Mouse (Mus musculus) midbrain, embryonic 11.5 days (tissue): ENCODE data around the gene Gtf3c2. TPM values are rescaled to one million over a fixed set of nuclear protein-coding genes. Genes with fewer than 3 reads are reported as not detected.
A peak's percentile ranks its signal among the peaks of the same experiment; 100 is the strongest.

ENCODE experiments used
- ATAC-seq: fragments of 200-750 bp; cut with Nextera tagmentation; 2 replicates; pipeline ENCODE4 v1.8.0; 2017; ENCODE audit warnings: moderate TSS enrichment, moderate library complexity; ENCODE audit not compliant: low FRiP score
- DNase-seq: peaks from one replicate; pipeline ENCODE4 v3.0.0; 2015; ENCODE audit warnings: low spot score; ENCODE audit errors: missing footprints
- H3K27ac ChIP-seq: fragments of 300-500 bp; sonication (generic); 2 replicates; pipeline ENCODE4 v1.5.1; 2014; ENCODE audit warnings: low read depth, low read length
- H3K27me3 ChIP-seq: fragments of 300-500 bp; sonication (generic); 2 replicates; pipeline ENCODE4 v1.6.1; 2014; ENCODE audit warnings: mild to moderate bottlenecking, low read length, moderate library complexity, mixed read lengths; ENCODE audit not compliant: control insufficient read depth, insufficient read depth
- H3K36me3 ChIP-seq: fragments of 300-500 bp; sonication (generic); 2 replicates; pipeline ENCODE4 v1.6.1; 2014; ENCODE audit warnings: mild to moderate bottlenecking, low read length, moderate library complexity, mixed read lengths; ENCODE audit not compliant: control insufficient read depth, insufficient read depth
- H3K4me1 ChIP-seq: fragments of 300-500 bp; sonication (generic); 2 replicates; pipeline ENCODE4 v1.6.1; 2014; ENCODE audit warnings: low read length; ENCODE audit not compliant: control insufficient read depth, insufficient read depth
- H3K4me2 ChIP-seq: fragments of 300-500 bp; sonication (generic); 2 replicates; pipeline ENCODE4 v1.6.1; 2014; ENCODE audit warnings: mild to moderate bottlenecking, moderate library complexity
- H3K4me3 ChIP-seq: fragments of 300-500 bp; sonication (generic); 2 replicates; pipeline ENCODE4 v1.5.1; 2014; ENCODE audit warnings: low read depth, low read length
- H3K9ac ChIP-seq: fragments of 300-500 bp; sonication (generic); 2 replicates; pipeline ENCODE4 v1.6.1; 2014; ENCODE audit warnings: low read length
- H3K9me3 ChIP-seq: fragments of 300-500 bp; sonication (generic); 2 replicates; pipeline ENCODE4 v1.6.1; 2016; ENCODE audit warnings: low read length; ENCODE audit not compliant: control insufficient read depth
- WGBS: fragments of 180-500 bp; shearing (Covaris S2); extraction: QIAGEN DNeasy Blood & Tissue Kit; methylation state at CpG from one replicate; pipeline ENCODE4 v1.1.7; 2014; 5-methylcytosine and 5-hydroxymethylcytosine counted together
- polyA plus RNA-seq: library from polyadenylated mRNA; unstranded; fragments of >200 nt; fragmentation: Nextera tagmentation; extraction: Ambion mirVana; gene quantifications from 2 replicates; pipeline ENCODE4 v1.2.1, GENCODE M21; 2014

The Gtf3c2 gene
- polyA plus RNA-seq, 1 experiment from 2014 or later: 72.5 TPM

- 2% methylated on average over 13 of the region's 13 CpGs for WGBS
- DNase-seq: peak; percentile 91
- Histone ChIP-seq H3K27ac (no peak overlapping the region), H3K4me3 (peak overlapping the region; percentile 20), H3K4me1 (peaks cover 10% of the 10 kb centered on the region), H3K27me3 (peaks cover 51% of the 10 kb centered on the region), H3K9ac (no peak overlapping the region), H3K4me2 (peak overlapping the region; percentile 38), H3K36me3 (no peaks in the 10 kb centered on the region), H3K9me3 (no peaks in the 10 kb centered on the region)
- ATAC-seq: no peak
These were observed 42.3 kb downstream of the Gtf3c2 start for GRCm38 (mm10) chr5:31137658-31138057.

GRCm38 (mm10) chr5:31136730-31137424 is 43.1 kb downstream of the Gtf3c2 start:
- Histone ChIP-seq H3K4me3 (no peak overlapping the region), H3K4me1 (peaks cover 10% of the 10 kb centered on the region), H3K9me3 (no peaks in the 10 kb centered on the region), H3K4me2 (peak overlapping the region; percentile 38), H3K36me3 (no peaks in the 10 kb centered on the region), H3K27me3 (peaks cover 51% of the 10 kb centered on the region), H3K27ac (no peak overlapping the region), H3K9ac (no peak overlapping the region)
- DNase-seq (peak; percentile 89), ATAC-seq (no peak)
- 0% methylated on average over 33 of the region's 33 CpGs for WGBS

- WGBS: 42% methylated on average over 5 of the region's 5 CpGs
- no peaks in the 10 kb centered on the region for H3K27me3 ChIP-seq
- H3K9me3 ChIP-seq: no peaks in the 10 kb centered on the region
- H3K4me2 ChIP-seq: no peak overlapping the region
- DNase-seq (no peak), ATAC-seq (no peak)
- H3K27ac ChIP-seq: no peak overlapping the region
- no peak overlapping the region for H3K4me3 ChIP-seq
- H3K9ac ChIP-seq: no peak overlapping the region
- no peaks in the 10 kb centered on the region for H3K36me3 ChIP-seq
- H3K4me1 ChIP-seq: no peaks in the 10 kb centered on the region
These were observed 53.9 kb downstream of the Gtf3c2 start for GRCm38 (mm10) chr5:31126050-31126449.

- Histone ChIP-seq H3K9ac (no peak overlapping the region), H3K27me3 (no peaks in the 10 kb centered on the region), H3K9me3 (no peaks in the 10 kb centered on the region), H3K4me2 (no peak overlapping the region), H3K36me3 (no peaks in the 10 kb centered on the region), H3K4me3 (no peak overlapping the region), H3K27ac (no peak overlapping the region), H3K4me1 (no peaks in the 10 kb centered on the region)
- 42% methylated on average over 2 of the region's 2 CpGs for WGBS
- ATAC-seq (no peak), DNase-seq (peak; percentile 84)
These were observed 56.5 kb downstream of the Gtf3c2 start for GRCm38 (mm10) chr5:31123481-31123880.

- Histone ChIP-seq H3K27ac (no peak overlapping the region), H3K4me2 (no peak overlapping the region), H3K27me3 (no peaks in the 10 kb centered on the region), H3K4me3 (no peak overlapping the region), H3K4me1 (no peaks in the 10 kb centered on the region), H3K36me3 (no peaks in the 10 kb centered on the region), H3K9me3 (no peaks in the 10 kb centered on the region), H3K9ac (no peak overlapping the region)
- DNase-seq (no peak), ATAC-seq (no peak)
- 89% methylated on average over 8 of the region's 8 CpGs for WGBS
These were observed 58.8 kb downstream of the Gtf3c2 start for GRCm38 (mm10) chr5:31121111-31121510.

- Histone ChIP-seq H3K4me3 (no peak overlapping the region), H3K27me3 (no peaks in the 10 kb centered on the region), H3K4me1 (no peaks in the 10 kb centered on the region), H3K4me2 (no peak overlapping the region), H3K9me3 (no peaks in the 10 kb centered on the region), H3K27ac (no peak overlapping the region), H3K9ac (no peak overlapping the region), H3K36me3 (no peaks in the 10 kb centered on the region)
- ATAC-seq: no peak
- WGBS: 32% methylated on average over 10 of the region's 10 CpGs
- DNase-seq: no peak
These were observed 63.0 kb downstream of the Gtf3c2 start for GRCm38 (mm10) chr5:31116912-31117311.

- DNase-seq: no peak
- 62% methylated on average over 3 of the region's 3 CpGs for WGBS
- Histone ChIP-seq H3K9ac (no peak within 1 kb of the TSS), H3K9me3 (no peaks in the 10 kb centered on the region), H3K36me3 (no peaks in the 10 kb centered on the region), H3K27me3 (no peaks in the 10 kb centered on the region), H3K4me2 (no peak within 1 kb of the TSS), H3K4me1 (no peaks in the 10 kb centered on the region), H3K4me3 (no peak within 1 kb of the TSS), H3K27ac (no peak within 1 kb of the TSS)
- no peak for ATAC-seq
These were observed 63.6 kb downstream of the Gtf3c2 start, which contains the start of gene Trim54 for GRCm38 (mm10) chr5:31116354-31116753. Gene Trim54 (plus strand): TSS chr5:31116712.

GRCm38 (mm10) chr5:31110781-31111180 is 69.2 kb downstream of the Gtf3c2 start:
- 34% methylated on average over 7 of the region's 7 CpGs for WGBS
- H3K9ac ChIP-seq: no peak overlapping the region
- no peak overlapping the region for H3K27ac ChIP-seq
- no peaks in the 10 kb centered on the region for H3K4me1 ChIP-seq
- H3K9me3 ChIP-seq: no peaks in the 10 kb centered on the region
- no peaks in the 10 kb centered on the region for H3K27me3 ChIP-seq
- no peak overlapping the region for H3K4me3 ChIP-seq
- no peak for ATAC-seq
- H3K36me3 ChIP-seq: no peaks in the 10 kb centered on the region
- no peak overlapping the region for H3K4me2 ChIP-seq
- DNase-seq: no peak

GRCm38 (mm10) chr5:31108000-31108490 is 71.9 kb downstream of the Gtf3c2 start, which contains the start of gene Slc30a3:
Gene Slc30a3 (minus strand): TSS chr5:31108237.
- WGBS: 92% methylated on average over 18 of the region's 18 CpGs
- no peak within 1 kb of the TSS for H3K27ac ChIP-seq

More at GRCm38 (mm10) chr5:31108000-31108490, 71.9 kb downstream of the Gtf3c2 start, which contains the start of gene Slc30a3:
- no peaks in the 10 kb centered on the region for H3K9me3 ChIP-seq
- H3K4me3 ChIP-seq: no peak within 1 kb of the TSS
- H3K27me3 ChIP-seq: no peaks in the 10 kb centered on the region
- DNase-seq: no peak
- no peaks in the 10 kb centered on the region for H3K36me3 ChIP-seq
- H3K9ac ChIP-seq: no peak within 1 kb of the TSS
- no peaks in the 10 kb centered on the region for H3K4me1 ChIP-seq
- ATAC-seq: no peak
- no peak within 1 kb of the TSS for H3K4me2 ChIP-seq
